Mouse (Mus musculus): Measurements from ENCODE around the gene Gm5737. TPM values are rescaled to one million over a fixed set of nuclear protein-coding genes. Genes with fewer than 3 reads are reported as not detected.

The Gm5737 gene
- polyA plus RNA-seq, 2 experiments from 2014 or later = not detected

- peak; percentile 54 for ATAC-seq
Observed at GRCm38 (mm10) chr7:120843037-120843621, 31.0 kb downstream of the Gm5737 start.

DNA sequence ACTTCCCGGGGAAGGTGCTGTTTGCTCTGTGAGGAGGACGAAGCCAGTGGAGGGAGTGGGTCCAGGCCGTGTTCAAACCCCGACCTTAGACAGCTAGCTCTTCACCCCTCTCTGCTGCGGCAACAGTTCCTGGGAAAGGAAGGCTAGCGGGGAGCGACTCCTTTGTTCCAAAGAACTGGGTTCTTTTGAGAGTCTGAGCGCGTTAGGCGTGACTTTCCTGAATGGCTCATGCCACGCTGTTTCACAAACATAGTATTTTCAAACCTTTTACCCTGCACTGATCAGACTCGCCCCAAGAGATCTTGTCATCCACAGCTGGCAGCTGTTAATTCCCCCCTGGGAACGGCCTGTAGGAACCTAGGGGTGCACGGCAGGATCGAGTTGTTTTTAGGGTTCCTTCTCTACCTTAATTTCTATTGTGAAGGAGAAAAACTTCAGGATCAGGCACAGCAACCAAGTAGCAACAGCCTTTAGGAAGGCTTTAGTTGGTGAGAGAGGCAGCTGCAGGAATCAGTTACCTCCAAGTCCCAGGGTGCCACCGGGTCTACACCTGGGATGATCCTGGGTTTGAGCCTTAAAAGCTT, 31.8 kb downstream of the Gm5737 start:
- ATAC-seq = no peak

- ATAC-seq = no peak
Observed at GRCm38 (mm10) chr7:120844689-120845088, 32.5 kb downstream of the Gm5737 start.

- peak; percentile 24 for ATAC-seq
Observed at GRCm38 (mm10) chr7:120848831-120849512, 36.8 kb downstream of the Gm5737 start.

DNA sequence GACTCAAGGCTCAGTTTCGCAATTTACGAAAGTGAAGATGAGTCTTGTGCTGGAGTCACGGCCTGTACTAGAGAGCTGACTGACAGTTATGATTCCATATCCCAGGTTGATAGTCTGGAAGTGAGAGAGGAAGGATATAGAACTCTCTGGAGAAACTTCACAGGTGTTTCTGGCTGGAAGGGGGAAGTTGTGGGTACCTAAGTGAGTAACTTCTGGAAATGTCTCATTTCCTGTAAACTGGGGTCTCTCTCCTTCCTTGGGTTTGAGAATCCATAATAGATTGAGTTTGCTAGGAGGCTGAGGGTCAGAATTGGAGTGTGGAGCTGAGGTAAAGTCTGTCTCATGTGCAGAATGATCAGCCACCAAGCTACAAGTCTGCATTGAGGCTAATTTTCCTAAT, 38.0 kb downstream of the Gm5737 start:
- ATAC-seq = no peak

DNA sequence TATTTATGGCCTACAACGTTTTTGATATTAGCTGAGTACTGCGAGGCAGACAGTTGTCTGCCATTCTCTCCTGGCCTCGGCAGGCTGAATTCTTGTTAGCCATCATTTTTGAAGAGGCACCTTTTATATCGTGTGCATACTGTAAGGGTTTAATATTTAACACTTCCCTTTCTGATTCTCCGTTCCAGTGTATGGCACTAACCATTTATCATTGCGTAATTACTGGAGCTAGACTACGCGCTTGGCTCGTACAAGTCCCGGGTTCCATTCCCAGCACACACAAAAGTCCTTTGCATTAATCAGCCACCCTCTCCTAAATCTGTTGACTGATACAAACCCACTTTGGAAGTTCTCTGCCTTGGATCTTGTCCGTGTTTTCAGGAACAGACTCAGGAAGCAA, 47.7 kb downstream of the Gm5737 start:
- ATAC-seq = no peak

GRCm38 (mm10) chr7:120860799-120861487, 48.8 kb downstream of the Gm5737 start:
- ATAC-seq = peak; percentile 78

GRCm38 (mm10) chr7:120861488-120862047, 49.4 kb downstream of the Gm5737 start:
- ATAC-seq = no peak

- ATAC-seq = no peak
Observed at GRCm38 (mm10) chr7:120862196-120862595, 50.0 kb downstream of the Gm5737 start.

GRCm38 (mm10) chr7:120862626-120863025, 50.5 kb downstream of the Gm5737 start:
- no peak for ATAC-seq

GRCm38 (mm10) chr7:120863476-120863875, 51.3 kb downstream of the Gm5737 start:
- ATAC-seq = no peak

DNA sequence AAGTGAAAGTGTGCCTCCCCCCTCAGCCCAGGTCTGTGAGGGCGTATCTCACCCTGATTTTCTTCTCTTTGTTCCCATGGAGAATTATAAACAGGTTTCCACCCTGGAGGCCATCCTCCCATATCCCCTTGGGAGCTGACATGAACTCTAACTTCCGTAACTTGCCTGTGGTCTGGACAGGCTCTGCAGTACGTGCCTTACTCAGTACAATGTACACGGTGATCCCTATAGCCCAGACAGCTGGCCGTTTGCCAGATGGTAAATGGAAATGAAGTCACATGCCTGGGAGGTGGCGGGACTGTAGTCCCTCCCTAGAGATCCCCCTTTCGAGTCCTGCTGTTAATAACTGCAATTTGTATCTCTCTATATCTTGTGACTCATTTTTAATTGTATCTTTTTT, 52.9 kb downstream of the Gm5737 start:
- no peak for ATAC-seq

- no peak for ATAC-seq
Observed at GRCm38 (mm10) chr7:120865832-120866231, 53.7 kb downstream of the Gm5737 start.

DNA sequence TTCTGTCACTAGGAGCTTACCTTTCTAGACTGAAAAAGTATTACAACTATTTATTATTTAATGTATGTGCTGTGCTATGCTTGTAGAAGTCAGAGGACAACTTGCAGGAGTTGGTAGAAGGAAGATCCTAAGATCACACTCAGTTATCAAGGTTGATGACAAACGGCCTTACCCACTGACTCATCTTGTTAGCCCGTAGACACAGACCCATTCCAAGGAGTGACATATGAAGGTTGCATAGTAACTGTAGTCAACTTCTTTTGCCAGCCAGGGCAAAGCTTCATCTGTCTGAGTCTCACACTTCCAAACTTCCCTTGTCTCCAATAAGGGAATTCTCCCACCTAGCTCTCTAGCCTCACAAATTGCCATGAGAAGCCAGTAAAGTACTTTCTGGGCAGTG, 54.5 kb downstream of the Gm5737 start:
- ATAC-seq = no peak

DNA sequence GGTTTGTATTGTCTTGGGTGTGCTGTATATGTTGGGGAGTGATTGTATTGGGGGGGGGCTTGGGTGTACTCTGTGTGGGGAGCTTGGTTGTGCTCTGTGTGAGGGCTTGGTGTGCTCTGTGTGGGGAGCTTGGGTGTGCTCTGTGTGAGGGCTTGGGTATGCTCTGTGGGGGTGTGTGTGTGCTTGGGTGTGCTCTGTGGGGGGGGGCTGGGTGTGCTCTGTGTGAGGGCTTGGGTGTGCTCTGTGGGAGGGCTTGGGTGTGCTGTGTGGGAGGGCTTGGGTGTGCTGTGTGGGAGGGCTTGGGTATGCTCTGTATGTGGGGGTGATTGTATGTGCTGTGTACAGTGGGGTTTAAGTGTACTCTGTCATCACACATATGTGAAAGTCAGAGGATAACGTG, 55.6 kb downstream of the Gm5737 start:
- no peak for ATAC-seq

DNA sequence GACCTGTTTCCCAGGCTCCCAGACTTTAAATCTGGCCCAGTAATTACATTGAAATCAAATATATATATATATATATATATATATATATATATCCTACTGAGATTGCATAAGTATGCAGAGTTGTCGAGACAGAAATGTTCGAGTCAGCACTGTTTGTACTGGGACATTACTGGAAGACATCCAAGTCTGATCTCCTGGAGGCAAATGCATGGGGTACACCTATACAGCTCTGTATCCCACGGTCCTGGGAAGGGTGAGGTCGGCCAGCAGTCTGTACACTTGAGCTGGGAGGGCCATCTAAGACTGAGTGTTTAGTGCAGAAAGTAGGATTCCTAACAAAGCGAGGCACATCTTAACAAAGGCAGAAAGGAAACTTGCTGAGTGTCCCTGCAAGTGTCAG, 57.7 kb downstream of the Gm5737 start:
- ATAC-seq = no peak

- no peak for ATAC-seq
Observed at GRCm38 (mm10) chr7:120870431-120871008, 58.4 kb downstream of the Gm5737 start.

DNA sequence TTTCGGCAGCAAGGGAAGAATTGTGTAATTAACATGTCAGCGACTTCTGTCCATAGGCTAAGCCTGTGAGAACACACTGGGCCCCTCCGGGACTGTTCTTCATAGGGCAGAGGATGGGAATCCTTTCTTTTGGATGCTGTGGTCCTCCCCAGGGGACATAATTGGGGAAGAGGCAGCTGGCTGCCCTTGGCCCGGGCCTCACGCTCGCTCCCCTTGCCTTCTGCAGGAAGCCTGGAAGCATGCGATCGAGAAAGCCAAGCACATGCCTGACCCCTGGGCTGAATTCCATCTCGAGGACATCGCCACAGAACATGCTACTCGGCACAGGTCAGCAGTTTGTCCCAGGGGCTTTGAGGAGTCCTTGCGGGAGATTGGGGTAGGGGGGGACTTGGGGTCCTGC, 60.9 kb downstream of the Gm5737 start:
- ATAC-seq = no peak

- ATAC-seq = no peak
Observed at GRCm38 (mm10) chr7:120874021-120874420, 61.9 kb downstream of the Gm5737 start.

DNA sequence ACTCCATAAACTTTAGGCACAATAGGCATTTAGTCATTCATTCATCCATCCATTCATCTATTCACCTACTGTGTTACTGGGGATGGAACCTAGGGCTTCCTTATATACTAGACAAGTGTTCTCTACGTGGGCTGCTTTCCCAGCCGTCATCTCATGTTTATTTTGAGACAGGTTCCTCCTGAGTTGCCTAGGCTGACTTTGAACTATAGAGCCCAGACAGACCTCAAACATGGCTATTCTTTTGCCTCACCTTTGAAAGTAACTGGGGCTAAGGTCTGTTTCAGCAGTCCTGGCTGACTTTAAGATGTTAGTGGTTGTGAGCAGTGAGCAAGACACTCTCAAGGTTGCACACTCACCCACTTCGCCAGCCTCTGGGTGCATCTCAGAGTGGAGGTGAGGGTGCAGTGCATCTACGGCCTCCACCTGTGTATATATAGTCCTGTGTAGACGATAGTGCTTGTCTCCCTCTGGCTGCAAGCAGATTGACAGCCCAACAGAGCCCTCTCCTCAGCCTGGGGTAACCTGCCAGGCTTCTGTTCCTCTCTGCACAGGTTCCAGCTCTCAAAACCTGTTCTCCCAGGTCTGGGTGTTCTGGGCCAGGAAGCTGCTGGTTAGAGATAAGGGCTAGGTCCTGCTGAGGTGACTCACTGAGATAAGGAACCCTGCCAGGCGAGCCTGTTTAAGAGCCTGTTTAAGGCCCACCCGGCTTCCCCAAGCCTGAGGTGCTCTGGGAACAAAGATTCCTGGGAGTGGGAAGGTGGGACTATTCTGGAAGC, 62.8 kb downstream of the Gm5737 start:
- no peak for ATAC-seq

- ATAC-seq = no peak
Observed at GRCm38 (mm10) chr7:120875540-120876388, 63.6 kb downstream of the Gm5737 start.
